Mouse (Mus musculus) thymus, postnatal 4 days (tissue): ENCODE data around the gene Vps16.
A peak's percentile ranks its signal among the peaks of the same experiment; 100 is the strongest.

Experiments
- DNase-seq: peaks from one replicate; pipeline ENCODE4 v3.0.0; 2021

Gene Vps16

GRCm38 (mm10) chr2:130424126-130424853, at the start of gene Vps16, which contains the start of gene Pced1a:
Gene Vps16 (plus strand): TSS chr2:130424339.
Gene Pced1a (minus strand): TSS chr2:130424701.
- DNase-seq: peak; percentile 94

- DNase-seq: no peak
Observed at GRCm38 (mm10) chr2:130374951-130375350, 49.2 kb upstream of the Vps16 start.

GRCm38 (mm10) chr2:130383205-130383604, 40.9 kb upstream of the Vps16 start:
- no peak for DNase-seq

- DNase-seq: peak; percentile 38
Observed at GRCm38 (mm10) chr2:130383895-130384294, 40.2 kb upstream of the Vps16 start.

- DNase-seq: no peak
Observed at GRCm38 (mm10) chr2:130386212-130386611, 37.9 kb upstream of the Vps16 start.

GRCm38 (mm10) chr2:130388796-130389195, 35.3 kb upstream of the Vps16 start:
- DNase-seq: no peak

GRCm38 (mm10) chr2:130390993-130391625, 33.0 kb upstream of the Vps16 start:
- peak; percentile 72 for DNase-seq

GRCm38 (mm10) chr2:130392836-130393235, 31.3 kb upstream of the Vps16 start:
- DNase-seq: no peak

- DNase-seq: no peak
Observed at GRCm38 (mm10) chr2:130395696-130396095, 28.4 kb upstream of the Vps16 start.

- peak; percentile 61 for DNase-seq
Observed at GRCm38 (mm10) chr2:130397186-130397985, 26.8 kb upstream of the Vps16 start, which contains the start of gene Cpxm1. Gene Cpxm1 (minus strand): TSS chr2:130397574.

- peak; percentile 46 for DNase-seq
Observed at GRCm38 (mm10) chr2:130398091-130398490, 26.0 kb upstream of the Vps16 start.

GRCm38 (mm10) chr2:130400046-130400445, 24.1 kb upstream of the Vps16 start:
- no peak for DNase-seq

- no peak for DNase-seq
Observed at GRCm38 (mm10) chr2:130401891-130402290, 22.2 kb upstream of the Vps16 start.

- DNase-seq: no peak
Observed at GRCm38 (mm10) chr2:130404939-130405338, 19.2 kb upstream of the Vps16 start, which contains the start of the genes Gm28372 and 1700020A23Rik. Gene Gm28372 (plus strand): TSS chr2:130405239. Gene 1700020A23Rik (plus strand): TSS chr2:130405259.

GRCm38 (mm10) chr2:130406178-130406577, 18.0 kb upstream of the Vps16 start, which contains the start of gene Tmem239:
Gene Tmem239 (plus strand): TSS chr2:130406478.
- no peak for DNase-seq

- DNase-seq: no peak
Observed at GRCm38 (mm10) chr2:130408194-130408593, 15.9 kb upstream of the Vps16 start.

GRCm38 (mm10) chr2:130411558-130412495, 12.3 kb upstream of the Vps16 start:
- peak; percentile 91 for DNase-seq

GRCm38 (mm10) chr2:130412775-130413174, 11.4 kb upstream of the Vps16 start:
- no peak for DNase-seq

- DNase-seq: peak; percentile 45
Observed at GRCm38 (mm10) chr2:130414094-130414856, 9.9 kb upstream of the Vps16 start.

- peak; percentile 20 for DNase-seq
Observed at GRCm38 (mm10) chr2:130421781-130422620, 2.1 kb upstream of the Vps16 start.
